Mouse (Mus musculus): ENCODE data around the gene Stra8.

GRCm38 (mm10) chr6:34910371-34911219 lies 9.4 kb upstream of the Stra8 start, which contains the start of gene Wdr91:
- TF ChIP-seq GATA1 (IDR thresholded peaks at IDR 0.05; ENCODE audit: borderline replicate concordance, low read length) (no peak), CTCF (IDR thresholded peaks at IDR 0.05; ENCODE audit: low read depth, low read length) (no peak), POLR2AphosphoS5 (IDR thresholded peaks at IDR 0.05; ENCODE audit: insufficient replicate concordance, low read depth, low read length) (no peak), GATA2 (IDR thresholded peaks at IDR 0.05; ENCODE audit: borderline replicate concordance, low read depth, low read length) (no peak)
